Mouse (Mus musculus) small intestine, adult 2 months (tissue): Measurements from ENCODE around the gene Manbal. TPM values are rescaled to one million over a fixed set of nuclear protein-coding genes. Genes with fewer than 3 reads are reported as not detected.

ENCODE experiments used
- H3K27ac ChIP-seq: fragments of 200-500 bp; 2 replicates; pipeline ENCODE4 v1.5.1; 2012; ENCODE audit warnings: low read depth, low read length, control low read depth, inconsistent platforms; ENCODE audit not compliant: insufficient read depth
- H3K27me3 ChIP-seq: fragments of 200-500 bp; 2 replicates; pipeline ENCODE4 v1.6.1; 2012; ENCODE audit warnings: mild to moderate bottlenecking, moderate library complexity, low read length, inconsistent platforms; ENCODE audit not compliant: control insufficient read depth, insufficient read depth
- H3K36me3 ChIP-seq: fragments of 200-500 bp; 2 replicates; pipeline ENCODE4 v1.6.1; 2012; ENCODE audit warnings: mild to moderate bottlenecking, low read length, control low read depth, inconsistent platforms; ENCODE audit not compliant: control insufficient read depth, insufficient read depth
- H3K4me1 ChIP-seq: fragments of 200-500 bp; 2 replicates; pipeline ENCODE4 v1.6.1; 2012; ENCODE audit warnings: low read length, inconsistent platforms, mixed read lengths; ENCODE audit not compliant: control insufficient read depth, insufficient read depth, insufficient read length
- H3K4me3 ChIP-seq: fragments of 200-500 bp; 2 replicates; pipeline ENCODE4 v1.5.1; 2012; ENCODE audit warnings: low read depth, mild to moderate bottlenecking, control low read depth, inconsistent platforms, low read length, moderate library complexity
- CTCF ChIP-seq: fragments of 200-500 bp; IDR thresholded peaks from 2 replicates; pipeline ENCODE4 v1.5.1; 2012; ENCODE audit warnings: low read depth, mild to moderate bottlenecking, control low read depth, inconsistent platforms, low read length, moderate library complexity, mixed read lengths; ENCODE audit not compliant: insufficient replicate concordance, insufficient read length; ENCODE audit errors: extremely low read depth
- POLR2A ChIP-seq: fragments of 200-500 bp; IDR thresholded peaks from 2 replicates; pipeline ENCODE4 v1.6.1; 2012; ENCODE audit warnings: low read depth, mild to moderate bottlenecking, control low read depth, inconsistent platforms, low read length, moderate library complexity
- WGBS: fragments of 180-500 bp; shearing (Covaris S2); methylation state at CpG from one replicate; pipeline ENCODE4 v1.1.7; 2018; 5-methylcytosine and 5-hydroxymethylcytosine counted together
- polyA plus RNA-seq: library from polyadenylated mRNA; depleted of rRNA; stranded (reverse); fragments of >200 nt; gene quantifications from 2 replicates; pipeline ENCODE4 v1.2.3, GENCODE M21; 2012; rRNA removed

Manbal gene
- polyA plus RNA-seq: 20.1 and 47.5 TPM in 2 replicates

- TF ChIP-seq POLR2A (peak; percentile 69; the same call in 1 of the 2 replicates), CTCF (peak; percentile 25; the same call in 1 of the 2 replicates)
- WGBS: 4% methylated on average over 42 of the region's 42 CpGs
These were observed at the start of gene Manbal for GRCm38 (mm10) chr2:157367184-157367893. Gene Manbal, plus strand, starts transcription at chr2:157367594.

DNA sequence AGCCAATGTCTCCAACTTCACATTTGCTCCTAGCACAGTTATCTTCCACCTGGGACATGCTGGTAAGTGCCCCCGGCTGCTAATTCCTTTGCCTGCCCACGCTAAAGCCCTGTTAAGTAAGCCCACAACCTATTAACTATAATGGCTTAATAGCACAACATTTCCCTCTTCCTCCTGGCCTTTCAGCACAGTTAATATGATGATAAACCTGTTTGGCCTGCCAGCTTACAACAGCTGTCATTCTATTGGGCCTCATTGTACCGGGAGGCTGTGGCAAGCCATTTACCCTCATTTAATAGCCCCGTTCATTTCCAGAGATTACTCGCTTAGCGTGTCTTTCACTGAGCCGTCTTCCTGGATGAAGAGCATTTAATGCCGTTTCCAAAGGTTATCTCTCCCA lies 47.3 kb upstream of the Manbal start:
- no peak for TF ChIP-seq POLR2A
- TF ChIP-seq CTCF: no peak
- Histone ChIP-seq H3K27me3 (no peaks in the 10 kb centered on the region), H3K4me3 (no peak overlapping the region), H3K4me1 (no peaks in the 10 kb centered on the region), H3K27ac (no peak overlapping the region), H3K36me3 (peaks cover 83% of the 10 kb centered on the region)
- WGBS: 53% methylated on average over 8 of the region's 8 CpGs

More at GRCm38 (mm10) chr2:157367184-157367893, at the start of gene Manbal:
- H3K27me3 ChIP-seq: no peaks in the 10 kb centered on the region
- peak within 1 kb of the TSS; percentile 95 for H3K27ac ChIP-seq
- no peaks in the 10 kb centered on the region for H3K36me3 ChIP-seq
- peaks cover 19% of the 10 kb centered on the region; the same call in 1 of the 2 replicates for H3K4me1 ChIP-seq
- H3K4me3 ChIP-seq: peak within 1 kb of the TSS; percentile 92

- Histone ChIP-seq H3K4me3 (no peak overlapping the region), H3K27me3 (no peaks in the 10 kb centered on the region), H3K4me1 (no peaks in the 10 kb centered on the region), H3K36me3 (peaks cover 80% of the 10 kb centered on the region), H3K27ac (no peak overlapping the region)
- TF ChIP-seq POLR2A (no peak), CTCF (no peak)
- WGBS: 50% methylated on average over 5 of the region's 5 CpGs
These were observed 46.5 kb upstream of the Manbal start for GRCm38 (mm10) chr2:157320886-157321285.

DNA sequence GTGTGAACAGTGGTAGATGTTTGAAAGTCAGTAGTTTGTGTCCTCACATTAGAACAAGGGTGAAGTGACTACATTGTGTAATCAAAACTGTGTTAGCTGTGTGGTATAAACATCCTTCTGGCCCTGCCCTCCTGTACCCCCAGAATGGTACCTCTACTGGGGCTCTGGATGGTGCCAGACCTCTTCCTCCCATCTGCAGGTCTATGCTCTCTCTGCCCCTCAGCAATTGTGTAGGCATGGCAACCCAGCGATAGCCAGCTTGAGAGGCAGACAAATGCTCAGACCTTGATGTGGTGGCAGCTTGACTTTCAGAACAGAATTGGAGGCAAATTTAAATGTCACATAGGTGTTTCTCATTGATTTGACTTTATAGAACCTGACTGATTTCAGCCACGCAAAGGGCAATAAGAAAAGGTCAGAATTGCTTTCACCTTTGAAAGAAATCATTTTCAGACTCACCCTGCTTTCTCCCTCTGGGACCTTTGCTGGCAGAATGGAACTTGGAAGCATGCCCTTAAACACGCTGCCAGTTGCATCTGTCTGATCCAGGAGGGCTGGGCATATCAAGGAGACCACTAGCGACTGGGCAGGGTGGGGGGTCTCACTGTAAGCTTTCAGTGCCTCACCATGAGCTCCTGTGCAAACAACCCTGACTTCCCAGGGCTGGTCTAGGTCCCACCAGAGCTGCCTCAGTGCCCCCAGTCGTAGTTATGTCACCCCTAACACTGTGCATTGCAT lies 45.2 kb upstream of the Manbal start:
- H3K4me3 ChIP-seq: no peak overlapping the region
- H3K27me3 ChIP-seq: no peaks in the 10 kb centered on the region
- 84% methylated on average over 5 of the region's 5 CpGs for WGBS
- H3K36me3 ChIP-seq: peaks cover 77% of the 10 kb centered on the region
- no peak for TF ChIP-seq POLR2A
- no peak for TF ChIP-seq CTCF
- no peaks in the 10 kb centered on the region for H3K4me1 ChIP-seq
- H3K27ac ChIP-seq: no peak overlapping the region

DNA sequence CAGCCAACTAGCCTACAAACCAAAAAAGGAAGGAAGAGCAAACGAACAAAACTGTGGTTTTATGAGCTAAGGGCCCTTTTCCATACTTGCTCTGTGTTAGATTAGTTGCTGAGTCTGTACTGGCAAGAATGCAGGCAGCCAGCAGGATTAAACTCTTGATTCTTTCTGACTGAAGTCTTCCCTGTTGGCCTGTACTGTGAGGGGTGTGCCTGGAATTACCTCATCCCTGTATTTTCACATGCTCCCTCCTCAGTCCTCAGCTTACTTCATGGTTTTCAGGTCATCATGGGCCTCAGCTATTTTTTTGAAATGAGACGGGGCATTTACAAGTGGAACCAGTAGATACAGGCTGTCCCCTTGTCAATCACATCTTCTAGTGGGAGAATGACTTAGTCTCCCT lies 42.2 kb upstream of the Manbal start:
- Histone ChIP-seq H3K27me3 (no peaks in the 10 kb centered on the region), H3K27ac (no peak overlapping the region), H3K4me3 (no peak overlapping the region), H3K4me1 (no peaks in the 10 kb centered on the region), H3K36me3 (peaks cover 61% of the 10 kb centered on the region)
- TF ChIP-seq POLR2A: no peak
- no peak for TF ChIP-seq CTCF
- WGBS: 78% methylated on average over 2 of the region's 2 CpGs

DNA sequence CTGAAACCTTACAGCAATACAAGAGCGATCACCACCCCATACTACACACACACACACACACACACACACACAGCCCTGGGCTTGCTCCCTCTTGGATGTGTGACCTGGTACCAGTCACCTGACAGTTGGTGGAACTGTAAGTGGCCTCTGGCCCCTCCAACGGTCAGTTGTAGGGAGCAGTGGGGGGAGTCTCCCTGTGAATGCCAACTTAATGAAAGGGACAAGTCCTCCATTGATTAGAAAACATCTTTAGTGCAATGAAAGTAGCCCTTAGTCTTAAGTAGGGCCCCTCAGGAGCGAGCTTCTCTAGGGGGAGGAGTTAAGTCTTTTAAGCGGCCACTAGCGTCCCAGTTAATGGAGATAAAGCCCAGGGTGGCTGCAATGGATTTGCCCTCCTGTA lies 39.3 kb upstream of the Manbal start:
- TF ChIP-seq POLR2A (no peak), CTCF (no peak)
- Histone ChIP-seq H3K36me3 (peaks cover 35% of the 10 kb centered on the region), H3K27me3 (no peaks in the 10 kb centered on the region), H3K4me1 (no peaks in the 10 kb centered on the region), H3K4me3 (no peak overlapping the region), H3K27ac (no peak overlapping the region)
- 79% methylated on average over 5 of the region's 5 CpGs for WGBS

- WGBS: 73% methylated on average over 11 of the region's 11 CpGs
- H3K4me1 ChIP-seq: no peaks in the 10 kb centered on the region
- H3K27ac ChIP-seq: no peak overlapping the region
- TF ChIP-seq CTCF (no peak), POLR2A (no peak)
- H3K27me3 ChIP-seq: no peaks in the 10 kb centered on the region
- no peak overlapping the region for H3K4me3 ChIP-seq
- H3K36me3 ChIP-seq: peaks cover 34% of the 10 kb centered on the region
These were observed 38.8 kb upstream of the Manbal start for GRCm38 (mm10) chr2:157328570-157328969.
